9 mouse cellular contexts compared by ENCODE assay signal in genomic region chr13:53688489-53688888, GRCm38 (mm10).
DNase-seq lines count a peak whose midpoint lies in the region; ATAC-seq and TF ChIP-seq lines count a peak whose summit lies in the region.
"Had no signal": no experiment of that assay in that cellular context is flagged by ENCODE, and none has a peak within 500 bp of the region (broad histone marks: within the 10 kb centered on the region; RNA-seq: fewer than 3 reads in every experiment).

No protein-coding gene starts in this region.

- ATAC-seq in forebrain, postnatal 0 days: peak; percentile 85
- ATAC-seq in hindbrain, embryonic 13.5 days (ENCODE audit: low FRiP score): peak; percentile 39; the same call in 1 of the 2 replicates
- ATAC-seq in inflammation-experienced regulatory T-cells, adult 6 months: no peak

- no peak overlapping the region for H3K4me3 ChIP-seq in forebrain, postnatal 0 days (ENCODE audit: low read depth, low read length)
- no peak overlapping the region for H3K4me3 ChIP-seq in hindbrain, embryonic 13.5 days
- H3K4me3 ChIP-seq: liver, embryonic 15.5 days had no signal

- peak overlapping the region; percentile 27; the same call in 1 of the 2 replicates for H3K4me2 ChIP-seq in forebrain, postnatal 0 days (ENCODE audit: low read depth)
- peak overlapping the region; percentile 32; the same call in 1 of the 2 replicates for H3K4me2 ChIP-seq in hindbrain, embryonic 13.5 days
- H3K4me2 ChIP-seq: liver, embryonic 15.5 days had no signal

- H3K4me1 ChIP-seq in forebrain, postnatal 0 days (ENCODE audit: insufficient read depth): no peaks in the 10 kb centered on the region
- H3K4me1 ChIP-seq in hindbrain, embryonic 13.5 days (replicated peaks): peaks cover 10% of the 10 kb centered on the region
- H3K4me1 ChIP-seq: liver, embryonic 15.5 days had no signal

- H3K27ac ChIP-seq in forebrain, postnatal 0 days (ENCODE audit: low read depth, low read length): no peak overlapping the region
- H3K27ac ChIP-seq in hindbrain, embryonic 13.5 days: no peak overlapping the region
- H3K27ac ChIP-seq: liver, embryonic 15.5 days had no signal

- 11% methylated on average over 13 of the region's 13 CpGs for WGBS in forebrain, postnatal 0 days
- 10% methylated on average over 13 of the region's 13 CpGs for WGBS in hindbrain, embryonic 13.5 days

- no peak overlapping the region for H3K9ac ChIP-seq in forebrain, postnatal 0 days
- no peak overlapping the region for H3K9ac ChIP-seq in hindbrain, embryonic 13.5 days
- H3K9ac ChIP-seq: liver, embryonic 15.5 days had no signal

- no peaks in the 10 kb centered on the region for H3K36me3 ChIP-seq in forebrain, postnatal 0 days (ENCODE audit: insufficient read depth)
- H3K36me3 ChIP-seq in hindbrain, embryonic 13.5 days: no peaks in the 10 kb centered on the region
- H3K36me3 ChIP-seq: liver, embryonic 15.5 days had no signal

- H3K9me3 ChIP-seq in forebrain, postnatal 0 days (ENCODE audit: low read length): no peaks in the 10 kb centered on the region
- no peaks in the 10 kb centered on the region for H3K9me3 ChIP-seq in hindbrain, embryonic 13.5 days
- H3K9me3 ChIP-seq: liver, embryonic 15.5 days had no signal

- peak; percentile 83 for DNase-seq in NIH3T3 (ENCODE audit: low read depth)
- peak; percentile 42 to 59 for DNase-seq in cerebellum, adult 18-20 months
- peak; percentile 90 for DNase-seq in forebrain, postnatal 0 days
- peak; percentile 84 to 86 for DNase-seq in layer of hippocampus, postnatal 14 days (ENCODE audit: low spot score in 2 of 2)
- peak; percentile 74 for DNase-seq in lung, postnatal 10 days
- peak; percentile 78 for DNase-seq in right cerebral cortex, adult 18-20 months

- no peaks in the 10 kb centered on the region; the same call in none of the 2 replicates for H3K27me3 ChIP-seq in forebrain, postnatal 0 days (ENCODE audit: insufficient read depth, low read length)
- H3K27me3 ChIP-seq in hindbrain, embryonic 13.5 days: peaks cover 22% of the 10 kb centered on the region
- H3K27me3 ChIP-seq: liver, embryonic 15.5 days had no signal

- peak; percentile 95 for TF ChIP-seq CTCF in forebrain, postnatal 0 days (IDR thresholded peaks at IDR 0.05; ENCODE audit: low read depth)
